Mouse (Mus musculus) stomach, embryonic 16.5 days (tissue): ENCODE data around the gene Ifna16. TPM values are rescaled to one million over a fixed set of nuclear protein-coding genes. Genes with fewer than 3 reads are reported as not detected.

Experiments
- ATAC-seq: fragments of 200-750 bp; cut with Nextera tagmentation; 2 replicates; pipeline ENCODE4 v1.8.0; 2017; ENCODE audit warnings: moderate number of reproducible peaks, moderate TSS enrichment; ENCODE audit not compliant: insufficient read depth, low FRiP score
- H3K27ac ChIP-seq: fragments of 300-500 bp; sonication (generic); 2 replicates; pipeline ENCODE4 v1.5.1; 2014; ENCODE audit warnings: low read length
- H3K27me3 ChIP-seq: fragments of 300-500 bp; sonication (generic); 2 replicates; pipeline ENCODE4 v1.6.1; 2014; ENCODE audit warnings: low read length, control low read depth, mixed read lengths; ENCODE audit not compliant: control insufficient read depth, insufficient read depth
- H3K36me3 ChIP-seq: fragments of 300-500 bp; sonication (generic); 2 replicates; pipeline ENCODE4 v1.6.1; 2014; ENCODE audit warnings: low read length; ENCODE audit not compliant: control insufficient read depth, insufficient read depth
- H3K4me1 ChIP-seq: fragments of 300-500 bp; sonication (generic); 2 replicates; pipeline ENCODE4 v1.6.1; 2014; ENCODE audit warnings: low read length, control low read depth, mixed read lengths; ENCODE audit not compliant: control insufficient read depth, insufficient read depth
- H3K4me2 ChIP-seq: fragments of 300-500 bp; sonication (generic); 2 replicates; pipeline ENCODE4 v1.6.1; 2014; ENCODE audit warnings: low read depth, low read length, mixed read lengths
- H3K4me3 ChIP-seq: fragments of 300-500 bp; sonication (generic); replicated peaks from 2 replicates; pipeline ENCODE4 v1.5.1; 2014; ENCODE audit warnings: mild to moderate bottlenecking, low read length
- H3K9ac ChIP-seq: fragments of 300-500 bp; sonication (generic); 2 replicates; pipeline ENCODE4 v1.6.1; 2014; ENCODE audit warnings: low read length
- H3K9me3 ChIP-seq: fragments of 300-500 bp; sonication (generic); replicated peaks from 2 replicates; pipeline ENCODE4 v1.6.1; 2016; ENCODE audit warnings: low read length, control low read depth; ENCODE audit not compliant: control insufficient read depth
- WGBS: fragments of 180-500 bp; shearing (Covaris S2); extraction: QIAGEN DNeasy Blood & Tissue Kit; methylation state at CpG from one replicate; pipeline ENCODE4 v1.1.7; 2014; 5-methylcytosine and 5-hydroxymethylcytosine counted together
- polyA plus RNA-seq: library from polyadenylated mRNA; unstranded; fragments of >200 nt; fragmentation: Nextera tagmentation; extraction: Ambion mirVana; gene quantifications from 2 replicates; pipeline ENCODE4 v1.2.1, GENCODE M21; 2015

Gene Ifna16
- polyA plus RNA-seq, result not detected in 2 replicates

GRCm38 (mm10) chr4:88676824-88677223 is at the start of gene Ifna16:
TSS of gene Ifna16 (minus strand) at chr4:88676924.
- no peaks in the 10 kb centered on the region for H3K9me3 ChIP-seq
- no peaks in the 10 kb centered on the region for H3K27me3 ChIP-seq
- no peak within 1 kb of the TSS for H3K27ac ChIP-seq
- ATAC-seq, result no peak
- no peak within 1 kb of the TSS for H3K4me2 ChIP-seq
- no peak within 1 kb of the TSS for H3K9ac ChIP-seq
- 76% methylated on average over 1 of the region's 1 CpGs for WGBS
- H3K4me3 ChIP-seq, result no peak within 1 kb of the TSS
- H3K36me3 ChIP-seq, result no peaks in the 10 kb centered on the region
- H3K4me1 ChIP-seq, result no peaks in the 10 kb centered on the region

DNA sequence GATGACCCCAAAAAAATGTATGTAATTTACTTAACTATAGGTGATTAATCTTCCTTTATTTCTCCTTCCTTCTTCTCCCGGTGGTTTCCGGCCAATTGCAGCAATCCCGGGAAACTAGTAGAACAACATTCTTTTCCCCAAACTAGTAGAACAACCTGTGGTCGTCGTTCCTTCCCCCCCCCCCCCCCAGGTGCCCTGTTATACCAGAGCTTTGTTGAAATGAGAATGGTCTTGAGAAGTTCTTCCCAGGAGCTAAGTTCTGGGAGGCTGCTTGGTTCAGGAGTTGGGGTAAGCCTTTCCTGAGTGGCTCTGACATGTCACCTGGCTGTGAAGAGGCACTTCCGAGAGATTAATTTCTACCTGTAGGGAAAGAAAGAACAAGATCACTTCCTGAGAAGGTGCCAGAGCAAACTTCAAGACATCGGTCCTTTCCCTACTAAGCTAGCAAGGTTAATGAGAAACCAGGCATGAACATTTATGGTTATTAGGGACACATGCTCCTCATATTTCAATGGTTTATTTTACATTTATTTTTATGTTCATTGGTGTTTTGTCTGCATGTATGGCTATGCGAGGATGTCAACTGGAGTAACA is 46.9 kb upstream of the Ifna16 start:
- Histone ChIP-seq H3K36me3 (no peaks in the 10 kb centered on the region), H3K9ac (no peak overlapping the region), H3K9me3 (no peaks in the 10 kb centered on the region), H3K4me3 (peak overlapping the region; percentile 11; the same call in 1 of the 2 replicates), H3K4me1 (peaks cover 18% of the 10 kb centered on the region), H3K27me3 (no peaks in the 10 kb centered on the region), H3K4me2 (peak overlapping the region; percentile 22; the same call in 1 of the 2 replicates), H3K27ac (peak overlapping the region; percentile 78)
- no peak for ATAC-seq
- 48% methylated on average over 8 of the region's 8 CpGs for WGBS

GRCm38 (mm10) chr4:88721791-88722721 is 45.3 kb upstream of the Ifna16 start, which contains the start of the genes Gm26566 and Klhl9:
TSS of gene Gm26566 (plus strand) at chr4:88721805.
TSS of gene Klhl9 (minus strand) at chr4:88722465.
- Histone ChIP-seq H3K9ac (peak within 1 kb of the TSS; percentile 97), H3K4me3 (peak within 1 kb of the TSS; percentile 98), H3K27ac (peak within 1 kb of the TSS; percentile 99), H3K4me1 (peaks cover 21% of the 10 kb centered on the region), H3K36me3 (no peaks in the 10 kb centered on the region), H3K4me2 (peak within 1 kb of the TSS; percentile 69), H3K27me3 (no peaks in the 10 kb centered on the region), H3K9me3 (no peaks in the 10 kb centered on the region)
- ATAC-seq, result peak; percentile 98
- WGBS, result under 1% methylated on average over 82 of the region's 82 CpGs

DNA sequence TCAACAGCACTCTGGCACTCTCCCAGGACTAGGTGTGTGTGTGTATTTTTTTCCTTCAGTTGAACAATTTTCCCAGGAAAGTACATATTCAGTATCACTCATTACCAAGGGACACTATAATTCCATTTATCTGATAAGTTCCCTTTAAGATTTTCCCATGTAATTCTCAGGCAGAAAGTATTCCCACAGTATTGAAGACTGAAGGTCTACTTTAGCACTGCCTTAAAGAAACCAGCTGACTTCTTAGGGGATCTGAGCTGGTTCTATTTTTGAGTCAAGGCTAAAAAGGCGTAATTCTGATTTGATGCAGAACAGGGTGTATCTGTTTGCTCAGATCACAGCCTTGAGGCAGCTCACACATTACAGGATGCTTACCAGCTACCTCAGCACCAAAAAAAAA is 42.0 kb upstream of the Ifna16 start:
- WGBS, result 29% methylated on average over 1 of the region's 1 CpGs
- no peaks in the 10 kb centered on the region for H3K27me3 ChIP-seq

DNA sequence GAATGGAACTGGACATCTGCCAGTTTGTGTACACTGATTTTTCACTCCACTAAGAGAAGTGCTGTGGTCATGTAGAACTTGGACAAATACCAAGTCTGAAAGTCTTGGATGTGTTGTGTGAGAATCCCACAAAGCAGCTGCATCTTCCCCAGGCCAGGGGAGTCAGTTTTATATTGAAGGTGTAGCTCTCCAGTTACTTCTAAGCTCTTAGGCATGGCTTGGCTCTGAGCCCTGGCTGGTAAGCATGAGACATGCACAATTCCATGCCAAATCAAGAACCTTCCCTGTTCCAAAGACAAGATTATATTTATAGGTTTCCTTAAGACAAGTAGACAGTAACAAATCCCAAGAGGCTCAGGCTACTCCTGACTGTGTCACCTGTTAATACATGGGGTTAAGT is 38.3 kb upstream of the Ifna16 start:
- H3K9ac ChIP-seq, result no peak overlapping the region
- no peak overlapping the region for H3K4me3 ChIP-seq
- H3K27me3 ChIP-seq, result no peaks in the 10 kb centered on the region
- no peaks in the 10 kb centered on the region for H3K9me3 ChIP-seq
- peaks cover 8% of the 10 kb centered on the region for H3K4me1 ChIP-seq
- ATAC-seq, result no peak
- peaks cover 10% of the 10 kb centered on the region for H3K36me3 ChIP-seq
- H3K27ac ChIP-seq, result no peak overlapping the region
- no peak overlapping the region for H3K4me2 ChIP-seq

More for the DNA sequence above, 42.0 kb upstream of the Ifna16 start:
- H3K4me3 ChIP-seq, result peak overlapping the region; percentile 41
- peak overlapping the region; percentile 54; the same call in 1 of the 2 replicates for H3K9ac ChIP-seq
- no peaks in the 10 kb centered on the region for H3K9me3 ChIP-seq
- H3K4me2 ChIP-seq, result peak overlapping the region; percentile 64
- peaks cover 21% of the 10 kb centered on the region for H3K4me1 ChIP-seq
- peaks cover 10% of the 10 kb centered on the region for H3K36me3 ChIP-seq
- H3K27ac ChIP-seq, result no peak overlapping the region; the same call in 1 of the 2 replicates
- no peak for ATAC-seq

DNA sequence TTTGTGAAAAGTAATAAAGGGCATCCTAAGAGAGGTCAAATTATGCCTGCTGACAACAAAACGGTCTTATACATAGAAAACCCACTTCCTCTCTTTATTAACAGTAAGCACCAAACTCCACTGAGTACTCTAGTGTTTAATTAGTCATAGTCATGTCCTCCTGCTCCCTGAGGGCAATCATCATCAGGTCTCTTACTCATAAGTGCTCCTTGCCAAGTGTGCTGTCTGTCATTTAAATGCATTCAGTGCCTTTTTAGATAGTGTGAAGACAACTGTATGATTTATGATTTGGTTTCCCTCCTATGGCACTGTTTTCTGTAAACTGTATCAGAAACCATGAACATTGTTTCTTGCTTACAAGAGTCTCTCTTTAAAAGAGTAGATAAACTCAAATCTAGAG is 37.6 kb upstream of the Ifna16 start:
- 79% methylated on average over 1 of the region's 1 CpGs for WGBS
- no peak overlapping the region for H3K27ac ChIP-seq
- H3K27me3 ChIP-seq, result no peaks in the 10 kb centered on the region
- H3K4me1 ChIP-seq, result peaks cover 6% of the 10 kb centered on the region
- no peak for ATAC-seq
- H3K4me2 ChIP-seq, result no peak overlapping the region
- H3K9ac ChIP-seq, result no peak overlapping the region
- H3K9me3 ChIP-seq, result no peaks in the 10 kb centered on the region
- peaks cover 10% of the 10 kb centered on the region for H3K36me3 ChIP-seq
- no peak overlapping the region for H3K4me3 ChIP-seq

DNA sequence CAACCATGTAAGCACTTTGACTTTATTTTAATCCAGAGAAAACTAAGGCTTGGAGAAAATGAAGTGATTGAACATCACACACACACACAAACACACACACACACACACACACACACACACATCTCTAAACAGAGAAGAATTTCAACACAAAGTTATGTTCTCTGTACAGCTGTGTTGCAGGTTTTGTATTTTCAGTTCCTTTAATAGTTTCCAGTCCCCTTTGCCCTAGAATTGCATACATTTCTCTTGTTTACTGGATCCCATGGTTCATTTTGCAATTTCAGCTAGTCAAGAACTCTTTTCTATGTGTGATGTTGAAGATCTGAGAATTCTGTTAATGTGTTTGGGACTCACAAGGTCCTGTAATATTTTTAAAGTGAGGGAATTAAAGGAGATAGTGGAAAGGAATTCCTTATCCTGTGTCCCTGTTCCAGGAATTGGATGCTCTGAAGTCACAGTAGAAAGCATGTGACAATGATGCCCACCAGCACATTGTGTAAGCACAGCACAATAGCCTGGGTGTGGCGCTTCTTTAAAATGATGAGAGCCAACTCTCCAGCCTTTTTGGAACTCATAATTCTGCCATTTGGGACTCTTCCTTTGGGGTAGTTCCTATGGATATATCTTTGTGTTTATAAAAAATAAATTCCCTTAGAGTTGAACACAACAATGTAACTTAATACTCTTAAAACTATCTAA is 30.6 kb upstream of the Ifna16 start:
- H3K4me2 ChIP-seq, result no peak overlapping the region
- no peak overlapping the region for H3K27ac ChIP-seq
- ATAC-seq, result no peak
- H3K9me3 ChIP-seq, result no peaks in the 10 kb centered on the region
- H3K27me3 ChIP-seq, result no peaks in the 10 kb centered on the region
- H3K4me3 ChIP-seq, result no peak overlapping the region
- no peaks in the 10 kb centered on the region for H3K4me1 ChIP-seq
- no peaks in the 10 kb centered on the region for H3K36me3 ChIP-seq
- no peak overlapping the region for H3K9ac ChIP-seq
- WGBS, result 93% methylated on average over 1 of the region's 1 CpGs

GRCm38 (mm10) chr4:88705924-88706323 is 29.2 kb upstream of the Ifna16 start:
- H3K4me2 ChIP-seq, result no peak overlapping the region
- no peak overlapping the region for H3K27ac ChIP-seq
- no peak overlapping the region for H3K9ac ChIP-seq
- H3K36me3 ChIP-seq, result no peaks in the 10 kb centered on the region
- no peaks in the 10 kb centered on the region for H3K4me1 ChIP-seq
- no peak overlapping the region for H3K4me3 ChIP-seq
- H3K27me3 ChIP-seq, result no peaks in the 10 kb centered on the region
- 42% methylated on average over 3 of the region's 3 CpGs for WGBS
- ATAC-seq, result no peak
- H3K9me3 ChIP-seq, result no peaks in the 10 kb centered on the region
